Mouse (Mus musculus): Measurements from ENCODE around the gene Cyp2c55. TPM values are rescaled to one million over a fixed set of nuclear protein-coding genes. Genes with fewer than 3 reads are reported as not detected.

The Cyp2c55 gene
- polyA plus RNA-seq, 1 experiment from 2014 or later, result not detected

Small RNAs within 50 kb of the gene (microRNA-seq; reads per million reads assigned to microRNA genes)
- not detected for gene Gm23800

Other genes starting within 250 kb of the Cyp2c55 start
- gene Noc3l, start 187.8 kb upstream of the Cyp2c55 start, polyA plus RNA-seq (2015; fragmentation: Nextera tagmentation; extraction: Ambion mirVana), result 5.5 and 5.9 TPM in 2 replicates
- gene Tbc1d12, start 170.4 kb upstream of the Cyp2c55 start, polyA plus RNA-seq (2015; fragmentation: Nextera tagmentation; extraction: Ambion mirVana), result 5.1 and 5.5 TPM in 2 replicates
- gene Hells, start 76.1 kb upstream of the Cyp2c55 start, polyA plus RNA-seq (2015; fragmentation: Nextera tagmentation; extraction: Ambion mirVana), result 11.0 and 12.9 TPM in 2 replicates
- gene Cyp2c65, start 54.0 kb downstream of the Cyp2c55 start, polyA plus RNA-seq (2015; fragmentation: Nextera tagmentation; extraction: Ambion mirVana), result 0.13 TPM in 1 of 2 replicates, not detected in the other
- not detected in 2 replicates for gene Cyp2c66, start 106.9 kb downstream of the Cyp2c55 start, polyA plus RNA-seq (2015; fragmentation: Nextera tagmentation; extraction: Ambion mirVana)

All from neural tube, embryonic 13.5 days (tissue).